Mouse (Mus musculus) T-helper 17 cell (primary cell): ENCODE data around the gene Ctdsp2.

ENCODE experiments used
- in situ Hi-C, 2 experiments: fragments of 300-600 bp; cut with MboI, MseI; formaldehyde crosslinking; loops; 1 replicate in 1 of 2; 2 replicates in 1 of 2; pipeline ENCODE4 v1.15.1; 2025; ENCODE audit warnings: high pct_unique_total_duplicates in 2 of 2

Ctdsp2 gene

GRCm38 (mm10) chr10:126978277-126978994, at the start of gene Ctdsp2:
TSS of gene Ctdsp2 (plus strand) at chr10:126978717.
- in situ Hi-C loops: no loop called here

DNA sequence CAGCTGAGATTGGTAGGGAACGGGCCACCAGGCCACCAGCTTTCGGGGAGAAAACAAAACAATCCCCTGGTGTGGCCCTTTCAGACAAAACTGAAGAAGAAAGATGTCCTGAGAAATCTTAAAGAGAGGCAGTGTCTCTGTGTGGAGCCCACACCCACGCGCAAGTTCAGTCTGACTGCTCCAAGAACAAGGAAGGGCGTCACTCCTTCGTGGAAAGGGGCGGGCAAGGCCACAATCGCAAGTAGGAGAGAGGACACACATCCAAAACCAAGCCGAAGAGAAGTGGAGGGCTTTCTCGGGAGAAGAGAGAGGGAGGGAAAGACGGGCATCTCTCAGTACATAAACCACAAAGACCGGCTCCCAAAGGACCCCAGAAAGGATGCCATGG, 49.7 kb upstream of the Ctdsp2 start:
- in situ Hi-C loops: loop anchor here (5.0 kb wide), 2 partner anchors 53 to 108 kb away; no protein-coding TSS in a partner anchor

- in situ Hi-C loops: loop anchor here (5.0 kb wide), 2 partner anchors 53 to 108 kb away; no protein-coding TSS in a partner anchor
These were observed 49.0 kb upstream of the Ctdsp2 start for GRCm38 (mm10) chr10:126929543-126929942.

- in situ Hi-C loops: loop anchor here in 1 of 2 experiments (10.0 kb wide), 1 partner anchor 824 kb away; the partner anchor contains the start of genes Gpr182, Rdh1 and Rdh16f1
These were observed 48.0 kb upstream of the Ctdsp2 start for GRCm38 (mm10) chr10:126930270-126931121.

DNA sequence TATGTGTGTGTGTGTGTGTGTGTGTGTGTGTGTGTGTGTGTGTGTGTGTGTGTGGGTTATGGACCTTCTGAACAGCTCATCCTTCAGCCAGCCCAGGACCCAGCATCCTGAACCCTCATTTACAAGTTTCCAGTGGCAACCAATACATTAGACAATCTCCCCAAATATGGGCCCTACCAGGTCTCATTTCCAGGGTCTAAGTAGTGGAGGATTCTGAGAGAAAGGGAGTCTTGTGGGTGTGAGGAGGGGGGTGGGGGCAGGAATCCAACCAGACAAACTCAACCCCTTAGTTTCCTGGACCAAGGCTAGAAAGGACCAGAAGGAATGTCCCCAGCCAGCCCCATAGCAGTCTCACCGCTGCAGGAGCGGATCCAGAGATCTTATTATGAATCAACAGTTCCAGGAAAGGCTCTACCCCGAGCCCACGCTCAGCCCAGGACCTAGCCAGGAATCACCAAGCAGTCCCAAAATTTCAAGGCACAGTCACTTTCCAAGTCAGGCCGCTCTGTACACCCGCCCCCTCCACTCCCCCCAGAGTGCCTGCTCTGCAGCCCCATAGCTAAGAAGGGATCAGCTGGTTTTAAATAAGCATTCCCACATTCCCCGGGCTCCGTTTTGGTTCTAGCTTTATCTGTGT, 47.3 kb upstream of the Ctdsp2 start:
- in situ Hi-C loops: loop anchor here in 1 of 2 experiments (10.0 kb wide), 1 partner anchor 824 kb away; the partner anchor contains the start of genes Gpr182, Rdh1 and Rdh16f1

- in situ Hi-C loops: loop anchor here in 1 of 2 experiments (10.0 kb wide), 1 partner anchor 823 kb away; the partner anchor contains the start of genes Gpr182, Rdh1 and Rdh16f1
These were observed 46.8 kb upstream of the Ctdsp2 start for GRCm38 (mm10) chr10:126931760-126932139.

- in situ Hi-C loops: loop anchor here in 1 of 2 experiments (10.0 kb wide), 1 partner anchor 820 kb away; the partner anchor contains the start of genes Gpr182, Rdh1 and Rdh16f1
These were observed 44.0 kb upstream of the Ctdsp2 start for GRCm38 (mm10) chr10:126934561-126934960.

DNA sequence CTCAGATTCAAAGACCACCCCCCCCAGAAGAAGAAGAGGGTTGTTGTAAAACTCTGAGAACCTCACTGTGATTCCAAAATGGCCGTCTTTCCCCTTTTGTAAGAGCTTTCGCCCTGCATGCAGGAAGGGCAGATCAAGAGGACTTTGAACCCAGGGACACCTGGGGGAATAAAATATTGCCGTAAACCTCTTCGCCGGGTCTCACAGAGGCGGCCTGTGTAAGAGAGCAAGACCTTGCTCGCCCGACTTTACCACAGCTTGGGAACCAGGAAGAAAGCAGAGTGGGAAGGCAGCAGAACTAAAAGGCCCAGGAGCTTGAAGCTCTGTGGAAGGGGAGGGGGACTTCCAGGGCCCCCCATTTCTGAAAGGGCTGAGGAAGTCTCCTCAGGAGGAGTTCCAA, 43.4 kb upstream of the Ctdsp2 start:
- in situ Hi-C loops: loop anchor here in 1 of 2 experiments (10.0 kb wide), 1 partner anchor 820 kb away; the partner anchor contains the start of genes Gpr182, Rdh1 and Rdh16f1

DNA sequence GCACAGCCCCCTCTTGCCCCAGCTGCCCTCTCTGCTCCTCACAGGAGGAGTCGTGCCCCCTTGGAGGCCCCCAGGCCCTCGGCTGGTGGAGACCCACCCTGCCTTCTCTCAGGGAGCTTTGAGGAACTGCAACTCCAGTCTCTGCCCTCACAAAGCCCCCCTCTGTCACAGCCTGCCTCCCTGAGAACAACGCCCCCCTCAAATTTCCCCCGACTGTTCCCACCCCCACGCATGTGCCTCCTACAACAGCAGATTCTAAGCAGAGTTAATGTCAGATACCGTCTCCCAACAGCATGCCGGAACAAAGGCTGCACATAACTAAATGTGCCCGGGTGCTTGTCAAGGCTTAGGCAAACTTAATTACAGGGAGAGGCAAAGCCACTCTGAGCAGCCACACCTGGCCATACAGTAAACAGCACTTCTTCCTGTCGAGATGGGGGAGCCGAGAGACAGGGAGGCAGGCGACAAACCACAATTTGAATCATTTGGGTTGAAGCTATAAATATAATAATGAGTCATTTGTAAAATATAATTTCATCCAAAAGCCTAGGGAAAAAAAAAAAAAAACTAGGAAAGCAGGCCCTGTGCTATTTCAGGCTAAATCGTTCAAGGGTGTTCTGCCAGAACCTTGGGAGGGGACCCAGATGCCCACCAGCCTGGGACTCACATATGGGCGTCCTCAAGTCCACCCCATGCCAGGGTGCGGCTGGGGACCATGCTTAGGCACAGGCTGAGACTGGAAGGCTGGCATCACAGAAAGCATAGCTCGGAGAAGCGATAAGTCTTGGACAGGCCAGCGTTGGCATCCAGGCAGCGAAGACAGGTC, 42.7 kb upstream of the Ctdsp2 start:
- in situ Hi-C loops: loop anchor here in 1 of 2 experiments (10.0 kb wide), 1 partner anchor 819 kb away; the partner anchor contains the start of genes Gpr182, Rdh1 and Rdh16f1

- in situ Hi-C loops: no loop called here
These were observed 37.6 kb upstream of the Ctdsp2 start for GRCm38 (mm10) chr10:126940949-126941348.

GRCm38 (mm10) chr10:126945531-126945930, 33.0 kb upstream of the Ctdsp2 start:
- in situ Hi-C loops: no loop called here

GRCm38 (mm10) chr10:126949824-126950223, 28.7 kb upstream of the Ctdsp2 start:
- in situ Hi-C loops: no loop called here

GRCm38 (mm10) chr10:126950572-126950971, 27.9 kb upstream of the Ctdsp2 start:
- in situ Hi-C loops: no loop called here

DNA sequence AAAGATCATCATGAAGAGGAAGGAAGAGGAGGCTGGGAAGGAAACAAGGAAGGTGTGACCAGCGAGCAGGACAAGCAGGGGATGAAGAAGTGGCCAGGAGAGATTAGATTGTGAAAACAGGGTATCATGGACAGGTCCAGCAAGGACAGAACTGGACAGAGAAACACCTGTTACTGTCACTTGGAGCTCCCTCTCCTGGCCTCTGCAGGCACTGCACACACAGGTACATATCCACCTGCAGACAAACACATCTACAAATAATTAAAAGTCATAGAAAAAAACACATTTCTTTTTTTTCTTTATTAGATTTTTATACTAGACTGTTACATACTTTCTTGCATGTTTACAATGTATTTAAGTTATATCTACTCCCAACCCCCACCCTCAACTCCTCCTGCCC, 26.1 kb upstream of the Ctdsp2 start:
- in situ Hi-C loops: no loop called here

DNA sequence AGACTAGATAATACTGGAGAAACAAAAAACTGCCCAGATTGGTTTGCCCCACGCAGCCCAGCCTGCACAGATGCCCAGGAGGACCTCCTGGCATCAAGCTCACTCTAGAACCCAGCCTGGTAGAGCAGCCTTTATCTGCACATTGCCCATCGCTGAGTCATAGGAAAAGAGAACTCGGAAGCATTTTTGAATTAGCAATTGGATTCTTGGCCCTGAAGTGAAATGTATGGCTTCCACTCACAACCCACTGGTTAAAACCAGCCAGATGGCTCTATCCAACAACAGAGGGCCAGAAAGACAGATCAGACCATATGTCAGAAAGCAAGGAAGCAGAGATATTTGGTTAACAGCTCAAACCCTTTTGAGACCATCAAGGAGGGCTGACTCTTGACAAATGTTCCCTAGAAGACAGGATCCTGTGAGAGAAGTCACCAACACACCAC, 25.5 kb upstream of the Ctdsp2 start:
- in situ Hi-C loops: no loop called here

GRCm38 (mm10) chr10:126956692-126957358, 21.7 kb upstream of the Ctdsp2 start:
- in situ Hi-C loops: no loop called here

GRCm38 (mm10) chr10:126957359-126958107, 21.0 kb upstream of the Ctdsp2 start:
- in situ Hi-C loops: no loop called here

DNA sequence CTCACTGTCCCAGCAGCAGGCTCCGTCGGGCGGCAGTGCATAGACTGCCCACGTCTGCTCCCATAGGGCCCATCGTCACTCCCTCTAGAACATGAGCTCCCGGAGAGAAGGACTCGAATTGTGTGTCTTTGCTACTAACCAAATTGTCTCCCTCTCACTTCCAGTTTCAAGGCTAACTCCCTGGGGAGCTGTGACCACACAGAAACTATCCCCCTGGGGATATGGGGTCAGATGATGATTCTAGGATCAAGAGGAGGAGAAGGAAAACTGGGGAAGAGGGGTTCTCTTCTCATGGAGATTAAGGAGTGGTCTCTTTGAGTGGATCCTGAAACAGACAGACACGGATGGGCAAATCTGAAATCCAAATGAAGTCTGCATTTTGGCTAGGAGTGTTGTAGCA, 18.0 kb upstream of the Ctdsp2 start:
- in situ Hi-C loops: no loop called here

DNA sequence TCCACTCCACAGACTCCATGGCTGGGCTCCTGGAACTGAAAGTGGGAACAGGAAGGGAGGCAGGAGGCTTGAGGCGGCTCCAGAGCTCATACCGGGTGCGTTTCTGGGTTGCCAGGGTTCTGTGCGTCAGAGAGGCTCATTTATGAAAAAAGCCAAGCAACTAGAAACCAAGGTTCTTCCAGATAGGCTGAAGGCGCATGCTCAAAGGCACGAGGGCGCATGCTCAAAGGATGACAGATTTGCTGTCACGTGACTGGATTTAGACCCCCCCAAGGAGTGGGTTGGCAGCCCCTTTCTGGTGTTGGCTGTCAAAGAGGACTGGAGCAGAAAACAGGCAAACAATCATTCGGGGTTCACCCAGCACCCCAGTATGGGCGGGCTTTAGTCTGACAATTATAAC, 16.8 kb upstream of the Ctdsp2 start:
- in situ Hi-C loops: no loop called here
